Mouse (Mus musculus): Measurements from ENCODE around the gene Fam181b.

GRCm38 (mm10) chr7:93067464-93068015 is 12.1 kb upstream of the Fam181b start:
- TF ChIP-seq POLR2A (IDR thresholded peaks at IDR 0.05; ENCODE audit: low read depth, low read length) (no peak), CTCF (conservative IDR thresholded peaks at IDR 0.05; ENCODE audit: insufficient read depth, insufficient read length, low read depth, low read length) (no peak)
